In the genomic region with DNA sequence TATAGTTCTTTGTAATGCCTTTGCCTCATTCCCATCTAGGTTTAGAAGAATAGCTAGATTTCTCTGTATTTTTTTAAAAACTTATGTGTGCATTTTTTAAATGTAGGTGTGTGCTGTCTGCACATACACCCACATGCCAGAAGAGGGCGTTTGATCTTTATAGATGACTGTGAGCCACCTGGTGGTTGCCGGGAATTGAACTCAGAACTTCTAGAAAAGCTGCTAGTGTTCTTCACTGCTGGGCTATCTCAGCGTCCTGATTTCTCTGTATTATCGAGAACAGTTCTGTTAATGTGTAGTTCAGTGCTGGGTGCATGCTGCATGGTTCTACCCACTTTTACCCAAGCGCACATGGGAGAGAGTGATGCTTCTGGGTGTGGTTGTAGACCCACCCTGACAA, we compare ENCODE assay signal across 8 mouse cellular contexts. TPM values are rescaled to one million over a fixed set of nuclear protein-coding genes. Genes with fewer than 3 reads are reported as not detected.
DNase-seq lines count a peak whose midpoint lies in the region; ATAC-seq and TF ChIP-seq lines count a peak whose summit lies in the region.

No protein-coding gene starts in this region.

- peaks cover 24% of the 10 kb centered on the region for H3K36me3 ChIP-seq in heart, adult 2 months (ENCODE audit: control insufficient read depth, insufficient read depth, low read length)
- no peaks in the 10 kb centered on the region for H3K36me3 ChIP-seq in heart, embryonic 11.5 days (ENCODE audit: control insufficient read depth, insufficient read depth, low read length)
- H3K36me3 ChIP-seq in liver, postnatal 0 days (replicated peaks; ENCODE audit: insufficient read depth, low read length), result peaks cover 3% of the 10 kb centered on the region

- peaks cover 10% of the 10 kb centered on the region for H3K79me2 ChIP-seq in heart, adult 2 months (replicated peaks; ENCODE audit: control insufficient read depth, insufficient read depth, low read length)

- no peak overlapping the region for H3K9ac ChIP-seq in heart, adult 2 months (ENCODE audit: low read depth, low read length)
- no peak overlapping the region for H3K9ac ChIP-seq in heart, embryonic 11.5 days (ENCODE audit: low read depth, low read length)
- 0 out of 2 replicates have a peak overlapping the region, but pooled peaks have one; percentile 99 for H3K9ac ChIP-seq in liver, postnatal 0 days (replicated peaks)

- H3K4me2 ChIP-seq in heart, embryonic 11.5 days, result no peak overlapping the region
- peak overlapping the region; percentile 86 for H3K4me2 ChIP-seq in liver, postnatal 0 days (ENCODE audit: low read depth, low read length)

- peak in 1 of 2 experiments; percentile 10 for DNase-seq in heart, adult 2 months
- DNase-seq in 3T3-L1 (ENCODE audit: low read depth, low spot score), result peak; percentile 69
- peak; percentile 65 for DNase-seq in ES-CJ7 (ENCODE audit: low read depth, low spot score)
- peak; percentile 58 for DNase-seq in liver, postnatal 0 days
- peak; percentile 9 to 30 for DNase-seq in thymus, postnatal 10 days (ENCODE audit: low spot score in 2 of 2)
- no peak for DNase-seq in urinary bladder, adult 2 months (ENCODE audit: low spot score)

- H3K27ac ChIP-seq in heart, adult 2 months, result no peak overlapping the region
- H3K27ac ChIP-seq in heart, embryonic 11.5 days (ENCODE audit: low read depth, low read length), result no peak overlapping the region
- H3K27ac ChIP-seq in embryonic fibroblast, embryonic 13.5 days (ENCODE audit: insufficient read depth, low read length), result no peak overlapping the region
- H3K27ac ChIP-seq in liver, postnatal 0 days (ENCODE audit: low read depth), result 0 out of 2 replicates have a peak overlapping the region, but pooled peaks have one; percentile 36

- intact Hi-C loops in heart, adult 2 months (cut with DNase I), result loop anchor here (1.0 to 5.0 kb wide), 2 partner anchors 58 to 159 kb away; partner anchors contain the start of gene Tcea2

- 66% methylated on average over 5 of the region's 5 CpGs for WGBS in heart, adult 2 months
- 66% methylated on average over 5 of the region's 5 CpGs for WGBS in heart, embryonic 11.5 days (ENCODE audit: insufficient replicate concordance)
- WGBS in liver, postnatal 0 days (ENCODE audit: insufficient replicate concordance), result 54% methylated on average over 5 of the region's 5 CpGs

- no peak for TF ChIP-seq POLR2A in heart, adult 2 months (IDR thresholded peaks at IDR 0.05; ENCODE audit: insufficient read depth, low read depth, low read length)
- TF ChIP-seq POLR2A in embryonic fibroblast, embryonic 13.5 days (IDR thresholded peaks at IDR 0.05; ENCODE audit: low read depth, low read length), result no peak

- peaks cover 10% of the 10 kb centered on the region for H3K4me1 ChIP-seq in heart, adult 2 months (ENCODE audit: control insufficient read depth, insufficient read depth, low read length)
- peaks cover 19% of the 10 kb centered on the region for H3K4me1 ChIP-seq in heart, embryonic 11.5 days (ENCODE audit: control insufficient read depth, insufficient read depth, low read length)
- peaks cover 2% of the 10 kb centered on the region; the same call in 1 of the 2 replicates for H3K4me1 ChIP-seq in embryonic fibroblast, embryonic 13.5 days (ENCODE audit: control insufficient read depth, insufficient read depth, low read length)
- peaks cover 19% of the 10 kb centered on the region for H3K4me1 ChIP-seq in liver, postnatal 0 days (ENCODE audit: insufficient read depth)

- H3K9me3 ChIP-seq in heart, embryonic 11.5 days (replicated peaks; ENCODE audit: control insufficient read depth, low read length), result no peaks in the 10 kb centered on the region
- H3K9me3 ChIP-seq in liver, postnatal 0 days (ENCODE audit: low read length), result no peaks in the 10 kb centered on the region

- peak; percentile 88 for TF ChIP-seq CTCF in heart, adult 2 months (IDR thresholded peaks at IDR 0.05)
- no peak for TF ChIP-seq CTCF in embryonic fibroblast, embryonic 13.5 days (IDR thresholded peaks at IDR 0.05; ENCODE audit: borderline replicate concordance, insufficient read depth, low read length)
- TF ChIP-seq CTCF in liver, postnatal 0 days (IDR thresholded peaks at IDR 0.05; ENCODE audit: low read depth), result peak; percentile 85

- no peak for ATAC-seq in heart, embryonic 11.5 days (replicated peaks; ENCODE audit: insufficient number of reproducible peaks, low FRiP score, low TSS enrichment)
- ATAC-seq in liver, postnatal 0 days, result no peak

- H3K27me3 ChIP-seq in heart, adult 2 months (ENCODE audit: control insufficient read depth, insufficient read depth, low read length), result no peaks in the 10 kb centered on the region
- no peaks in the 10 kb centered on the region for H3K27me3 ChIP-seq in heart, embryonic 11.5 days (ENCODE audit: control insufficient read depth, insufficient read depth, low read length)
- H3K27me3 ChIP-seq in liver, postnatal 0 days (ENCODE audit: insufficient read depth, low read length), result no peaks in the 10 kb centered on the region

- H3K4me3 ChIP-seq in heart, adult 2 months, result no peak overlapping the region
- no peak overlapping the region for H3K4me3 ChIP-seq in heart, embryonic 11.5 days (ENCODE audit: low read depth, low read length)
- 0 out of 2 replicates have a peak overlapping the region, but pooled peaks have one; percentile 3 for H3K4me3 ChIP-seq in embryonic fibroblast, embryonic 13.5 days (ENCODE audit: insufficient read depth, low read length)
- peak overlapping the region; percentile 98 for H3K4me3 ChIP-seq in liver, postnatal 0 days (ENCODE audit: low read depth, low read length)

- no peak for TF ChIP-seq EP300 in heart, adult 2 months (IDR thresholded peaks at IDR 0.05; ENCODE audit: insufficient read depth, low read depth, low read length)
- no peak for TF ChIP-seq EP300 in liver, postnatal 0 days (IDR thresholded peaks at IDR 0.05; ENCODE audit: low read depth)

RNA-seq across cellular contexts. Expression of gene Dnajc5, which starts 2.5 kb away (rescaled TPM):
- total RNA-seq in heart, adult 2 months (2021), result 10 to 100 TPM; 62.3 to 71.5 TPM
- polyA plus RNA-seq in heart, adult 2 months (2012; rRNA removed), result 43.4 and 68.9 TPM in 2 replicates
- polyA plus RNA-seq in heart, embryonic 11.5 days (2014; fragmentation: Nextera tagmentation; extraction: Ambion mirVana), result 69.0 and 76.1 TPM in 2 replicates
- polyA plus RNA-seq in embryonic fibroblast, embryonic 13.5 days (2011; ENCODE audit: insufficient read length, low read depth, missing spikeins), result 86.7 and 97.4 TPM in 2 replicates
- polyA plus RNA-seq in liver, postnatal 0 days (2015; fragmentation: Nextera tagmentation; extraction: Ambion mirVana), result 20.5 and 24.7 TPM in 2 replicates
- polyA plus RNA-seq in urinary bladder, adult 2 months (2012; rRNA removed), result 51.2 and 52.7 TPM in 2 replicates

RNA-seq across cellular contexts. Expression of gene Tpd52l2, which starts 25.9 kb away (rescaled TPM):
- total RNA-seq in heart, adult 2 months (2021), result 10 to 100 TPM; 56.8 to 58.7 TPM
- polyA plus RNA-seq in heart, adult 2 months (2012; rRNA removed), result 61.1 and 93.6 TPM in 2 replicates
- 119 and 128 TPM in 2 replicates for polyA plus RNA-seq in heart, embryonic 11.5 days (2014; fragmentation: Nextera tagmentation; extraction: Ambion mirVana)
- polyA plus RNA-seq in embryonic fibroblast, embryonic 13.5 days (2011; ENCODE audit: insufficient read length, low read depth, missing spikeins), result 96.5 and 103 TPM in 2 replicates
- polyA plus RNA-seq in liver, postnatal 0 days (2015; fragmentation: Nextera tagmentation; extraction: Ambion mirVana), result 51.8 and 52.5 TPM in 2 replicates
- polyA plus RNA-seq in urinary bladder, adult 2 months (2012; rRNA removed), result 118 and 128 TPM in 2 replicates

RNA-seq across cellular contexts. Expression of gene Abhd16b, which starts 29.8 kb away (rescaled TPM):
- total RNA-seq in heart, adult 2 months (2021), result not detected
- polyA plus RNA-seq in heart, adult 2 months (2012; rRNA removed), result not detected in 2 replicates
- 0.43 and 0.65 TPM in 2 replicates for polyA plus RNA-seq in heart, embryonic 11.5 days (2014; fragmentation: Nextera tagmentation; extraction: Ambion mirVana)
- not detected in 2 replicates for polyA plus RNA-seq in embryonic fibroblast, embryonic 13.5 days (2011; ENCODE audit: insufficient read length, low read depth, missing spikeins)
- polyA plus RNA-seq in liver, postnatal 0 days (2015; fragmentation: Nextera tagmentation; extraction: Ambion mirVana), result 0.06 and 0.08 TPM in 2 replicates
- polyA plus RNA-seq in urinary bladder, adult 2 months (2012; rRNA removed), result not detected in 2 replicates

Comparison
In these comparisons a context has a peak if more than half of its experiments do, and no peak if none do; other contexts are left out.
1. H3K4me3 ChIP-seq: peak in embryonic fibroblast, embryonic 13.5 days (single experiment) and liver, postnatal 0 days (single experiment); none in heart, adult 2 months (single experiment) and heart, embryonic 11.5 days (single experiment).